Mouse (Mus musculus) neural tube, embryonic 14.5 days (tissue): ENCODE data around the gene Hist1h4b. TPM values are rescaled to one million over a fixed set of nuclear protein-coding genes. Genes with fewer than 3 reads are reported as not detected.
"Not testable (repeated sequence)": the region's sequence is repeated elsewhere in the genome, so short reads cannot be mapped to it uniquely, and the experiment has no call there.

Experiments
- ATAC-seq: fragments of 200-750 bp; cut with Nextera tagmentation; 2 replicates; pipeline ENCODE4 v1.8.0; 2017; ENCODE audit warnings: low read depth, mild to moderate bottlenecking, moderate TSS enrichment, moderate library complexity
- H3K27ac ChIP-seq: fragments of 300-500 bp; sonication (generic); 2 replicates; pipeline ENCODE4 v1.5.1; 2014; ENCODE audit warnings: low read depth, mild to moderate bottlenecking, control low read depth, low read length, moderate library complexity, mixed read lengths
- H3K27me3 ChIP-seq: fragments of 300-500 bp; sonication (generic); 2 replicates; pipeline ENCODE4 v1.6.1; 2014; ENCODE audit warnings: low read length; ENCODE audit not compliant: control insufficient read depth, insufficient read depth
- H3K36me3 ChIP-seq: fragments of 300-500 bp; sonication (generic); 2 replicates; pipeline ENCODE4 v1.6.1; 2014; ENCODE audit warnings: low read length, mixed read lengths; ENCODE audit not compliant: control insufficient read depth, insufficient read depth
- H3K4me1 ChIP-seq: fragments of 300-500 bp; sonication (generic); 2 replicates; pipeline ENCODE4 v1.6.1; 2014; ENCODE audit warnings: low read length; ENCODE audit not compliant: control insufficient read depth, insufficient read depth
- H3K4me2 ChIP-seq: fragments of 300-500 bp; sonication (generic); 2 replicates; pipeline ENCODE4 v1.6.1; 2014; ENCODE audit warnings: mild to moderate bottlenecking, low read depth, low read length, control low read depth
- H3K4me3 ChIP-seq: fragments of 300-500 bp; sonication (generic); 2 replicates; pipeline ENCODE4 v1.5.1; 2014; ENCODE audit warnings: low read depth, low read length, control low read depth, mixed read lengths
- H3K9ac ChIP-seq: fragments of 300-500 bp; sonication (generic); replicated peaks from 2 replicates; pipeline ENCODE4 v1.6.1; 2014; ENCODE audit warnings: low read depth, mild to moderate bottlenecking, control low read depth, low read length, mixed read lengths
- H3K9me3 ChIP-seq: fragments of 300-500 bp; sonication (generic); 2 replicates; pipeline ENCODE4 v1.6.1; 2016; ENCODE audit warnings: low read length; ENCODE audit not compliant: control insufficient read depth
- WGBS: fragments of 180-500 bp; shearing (Covaris S2); extraction: QIAGEN DNeasy Blood & Tissue Kit; methylation state at CpG from one replicate; pipeline ENCODE4 v1.1.7; 2014; 5-methylcytosine and 5-hydroxymethylcytosine counted together
- polyA plus RNA-seq: library from polyadenylated mRNA; unstranded; fragments of >200 nt; fragmentation: Nextera tagmentation; extraction: Ambion mirVana; gene quantifications from 2 replicates; pipeline ENCODE4 v1.2.1, GENCODE M21; 2014

Hist1h4b gene
- polyA plus RNA-seq, 1 experiment from 2014 or later: 1.8 TPM

- no peak overlapping the region for H3K27ac ChIP-seq
- H3K36me3 ChIP-seq: no peaks in the 10 kb centered on the region
- peak overlapping the region; percentile 70 for H3K4me2 ChIP-seq
- H3K9ac ChIP-seq: no peak overlapping the region
- H3K9me3 ChIP-seq: no peaks in the 10 kb centered on the region
- no peaks in the 10 kb centered on the region for H3K27me3 ChIP-seq
- peaks cover 17% of the 10 kb centered on the region for H3K4me1 ChIP-seq
- ATAC-seq: no peak
- under 1% methylated on average over 13 of the region's 36 CpGs for WGBS
- H3K4me3 ChIP-seq: peak overlapping the region; percentile 31; the same call in 1 of the 2 replicates
Observed at GRCm38 (mm10) chr13:23744421-23745380, 12.1 kb upstream of the Hist1h4b start.

GRCm38 (mm10) chr13:23745381-23746161 lies 11.2 kb upstream of the Hist1h4b start, which contains the start of gene Hist1h3c:
Gene Hist1h3c, minus strand, starts transcription at chr13:23745602.
- Histone ChIP-seq H3K4me2 (peak within 1 kb of the TSS; percentile 70), H3K9me3 (no peaks in the 10 kb centered on the region), H3K36me3 (no peaks in the 10 kb centered on the region), H3K27ac (peak within 1 kb of the TSS; percentile 91), H3K9ac (peak within 1 kb of the TSS; percentile 29), H3K4me1 (peaks cover 12% of the 10 kb centered on the region), H3K4me3 (peak within 1 kb of the TSS; percentile 31), H3K27me3 (no peaks in the 10 kb centered on the region)
- ATAC-seq: peak; percentile 74
- WGBS: 1% methylated on average over 21 of the region's 28 CpGs

- peak; percentile 92 for ATAC-seq
- not testable (repeated sequence) for H3K36me3 ChIP-seq, H3K9me3 ChIP-seq, H3K27me3 ChIP-seq
- Histone ChIP-seq H3K4me3 (peak within 1 kb of the TSS; percentile 31), H3K4me2 (peak within 1 kb of the TSS; percentile 70), H3K9ac (peak within 1 kb of the TSS; percentile 35), H3K4me1 (peaks cover 12% of the 10 kb centered on the region), H3K27ac (peak within 1 kb of the TSS; percentile 91)
- WGBS: under 1% methylated on average over 41 of the region's 58 CpGs
Observed at GRCm38 (mm10) chr13:23746201-23747080, 10.4 kb upstream of the Hist1h4b start, which contains the start of gene Hist1h2bb. Gene Hist1h2bb, plus strand, starts transcription at chr13:23746734.

- peak overlapping the region; percentile 91; the same call in 1 of the 2 replicates for H3K27ac ChIP-seq
- H3K4me1 ChIP-seq: peaks cover 15% of the 10 kb centered on the region
- ATAC-seq: peak; percentile 3; the same call in 1 of the 2 replicates
- no peaks in the 10 kb centered on the region for H3K36me3 ChIP-seq
- H3K4me2 ChIP-seq: peak overlapping the region; percentile 70
- H3K9me3 ChIP-seq: no peaks in the 10 kb centered on the region
- peak overlapping the region; percentile 31 for H3K4me3 ChIP-seq
- H3K27me3 ChIP-seq: no peaks in the 10 kb centered on the region
- 0 out of 2 replicates have a peak overlapping the region, but pooled peaks have one; percentile 35 for H3K9ac ChIP-seq
- 2% methylated on average over 11 of the region's 13 CpGs for WGBS
Observed at GRCm38 (mm10) chr13:23747081-23747891, 9.5 kb upstream of the Hist1h4b start.

GRCm38 (mm10) chr13:23747892-23748288 lies 8.9 kb upstream of the Hist1h4b start:
- no peak overlapping the region for H3K9ac ChIP-seq
- no peaks in the 10 kb centered on the region for H3K9me3 ChIP-seq
- ATAC-seq: no peak
- H3K27ac ChIP-seq: no peak overlapping the region
- peaks cover 15% of the 10 kb centered on the region for H3K4me1 ChIP-seq
- H3K36me3 ChIP-seq: no peaks in the 10 kb centered on the region
- no peak overlapping the region for H3K4me3 ChIP-seq
- H3K4me2 ChIP-seq: no peak overlapping the region
- H3K27me3 ChIP-seq: no peaks in the 10 kb centered on the region
- WGBS: 4% methylated on average over 4 of the region's 4 CpGs

- no peak for ATAC-seq
- H3K9me3 ChIP-seq: no peaks in the 10 kb centered on the region
- no peak overlapping the region for H3K27ac ChIP-seq
- H3K27me3 ChIP-seq: no peaks in the 10 kb centered on the region
- H3K4me3 ChIP-seq: no peak overlapping the region
- no peaks in the 10 kb centered on the region for H3K36me3 ChIP-seq
- WGBS: 93% methylated on average over 5 of the region's 5 CpGs
- no peak overlapping the region for H3K4me2 ChIP-seq
- H3K4me1 ChIP-seq: peaks cover 15% of the 10 kb centered on the region
- H3K9ac ChIP-seq: no peak overlapping the region
Observed at GRCm38 (mm10) chr13:23749563-23750121, 7.2 kb upstream of the Hist1h4b start.

- peaks cover 13% of the 10 kb centered on the region for H3K4me1 ChIP-seq
- under 1% methylated on average over 29 of the region's 47 CpGs for WGBS
Observed at GRCm38 (mm10) chr13:23750839-23751477, 5.9 kb upstream of the Hist1h4b start, which contains the start of gene Hist1h2ab. Gene Hist1h2ab, plus strand, starts transcription at chr13:23751126.

More at GRCm38 (mm10) chr13:23750839-23751477, 5.9 kb upstream of the Hist1h4b start, which contains the start of gene Hist1h2ab:
- peak; percentile 61 for ATAC-seq
- H3K36me3 ChIP-seq, H3K27me3 ChIP-seq, H3K9me3 ChIP-seq: not testable (repeated sequence)
- Histone ChIP-seq H3K4me3 (peak within 1 kb of the TSS; percentile 35), H3K9ac (0 out of 2 replicates have a peak within 1 kb of the TSS, but pooled peaks have one; percentile 37), H3K4me2 (peak within 1 kb of the TSS; percentile 56), H3K27ac (peak within 1 kb of the TSS; percentile 86)
